Mouse (Mus musculus): ENCODE results near the gene Ryr2.

DNA sequence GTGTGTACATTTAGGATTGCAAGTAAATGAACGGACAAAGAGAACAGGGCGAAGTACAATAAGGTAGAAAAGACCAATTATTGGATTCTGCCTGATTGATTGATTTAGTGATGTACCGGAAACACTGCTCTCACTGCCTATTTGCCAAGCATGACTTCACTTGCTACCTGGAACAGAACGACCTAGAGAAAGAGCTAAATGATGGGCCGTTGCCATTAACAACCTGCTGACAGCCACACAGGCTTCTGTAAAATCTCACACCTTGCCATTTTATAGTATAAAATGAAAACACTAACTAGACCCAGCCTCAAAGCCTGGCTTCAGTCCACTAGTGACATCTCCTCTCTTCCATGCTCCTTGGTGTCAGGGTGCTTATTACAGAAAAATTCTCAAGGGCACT, 316.2 kb downstream of the Ryr2 start:
- TF ChIP-seq CTCF (IDR thresholded peaks at IDR 0.05; ENCODE audit: low read depth, low read length) (no peak), POLR2A (IDR thresholded peaks at IDR 0.05; ENCODE audit: extremely low read depth, insufficient read depth, low read length) (no peak)
